Mouse (Mus musculus) ES-E14 (cell line): Measurements from ENCODE around the gene Grap. TPM values are rescaled to one million over a fixed set of nuclear protein-coding genes. Genes with fewer than 3 reads are reported as not detected.

Experiments used
- DNase-seq: peaks from one replicate; pipeline ENCODE4 v3.0.0-alpha.2; 2013; ENCODE audit warnings: low read depth, low spot score
- H3K27ac ChIP-seq: 2 replicates; pipeline ENCODE4 v1.5.1; 2012; ENCODE audit warnings: low read depth, mild to moderate bottlenecking, low read length, moderate library complexity, mixed read lengths; ENCODE audit not compliant: poor library complexity, insufficient read depth, severe bottlenecking
- H3K36me3 ChIP-seq: 2 replicates; pipeline ENCODE4 v1.6.1; 2012; ENCODE audit warnings: mild to moderate bottlenecking, low read length, moderate library complexity, mixed read lengths; ENCODE audit not compliant: control insufficient read depth, poor library complexity, insufficient read depth, severe bottlenecking
- H3K4me1 ChIP-seq, 2 experiments: fragments of 150-350 bp in 1 of 2; sonication (generic) in 1 of 2; 2 replicates each; pipeline ENCODE4 v1.6.1; 2012; ENCODE audit warnings: low read length in 2 of 2, mild to moderate bottlenecking in 1 of 2, mixed read lengths in 1 of 2; ENCODE audit not compliant: control insufficient read depth in 2 of 2, insufficient read depth in 2 of 2, poor library complexity in 1 of 2
- H3K4me3 ChIP-seq, 2 experiments: fragments of 150-350 bp in 1 of 2; sonication (generic) in 1 of 2; 2 replicates each; pipeline ENCODE4 v1.5.1; 2012; ENCODE audit warnings: low read length in 2 of 2, low read depth in 1 of 2, mild to moderate bottlenecking in 1 of 2, mixed read lengths in 1 of 2; ENCODE audit not compliant: insufficient read depth in 1 of 2, poor library complexity in 1 of 2, severe bottlenecking in 1 of 2
- H3K9ac ChIP-seq: 2 replicates; pipeline ENCODE4 v1.6.1; 2012; ENCODE audit warnings: low read depth, mild to moderate bottlenecking, low read length, mixed read lengths; ENCODE audit not compliant: poor library complexity, insufficient read depth, severe bottlenecking
- H3K9me3 ChIP-seq: fragments of 150-350 bp; sonication (generic); 2 replicates; pipeline ENCODE4 v1.6.1; 2012; ENCODE audit warnings: low read depth, mild to moderate bottlenecking, low read length; ENCODE audit not compliant: control insufficient read depth, insufficient read depth
- CHD2 ChIP-seq: IDR thresholded peaks from 2 replicates; pipeline ENCODE4 v1.6.1; 2014; ENCODE audit warnings: mild to moderate bottlenecking, low read depth, low read length, inconsistent platforms
- HCFC1 ChIP-seq: IDR thresholded peaks from 2 replicates; pipeline ENCODE4 v1.6.1; 2012; ENCODE audit warnings: low read length, inconsistent platforms, borderline replicate concordance; ENCODE audit not compliant: insufficient read depth
- MAFK ChIP-seq: IDR thresholded peaks from 2 replicates; pipeline ENCODE4 v1.6.1; 2014; ENCODE audit warnings: mild to moderate bottlenecking, low read depth, low read length, inconsistent platforms; ENCODE audit not compliant: insufficient read depth
- ZC3H11A ChIP-seq: IDR thresholded peaks from 2 replicates; pipeline ENCODE4 v1.6.1; 2012; ENCODE audit warnings: low read depth, mild to moderate bottlenecking, inconsistent platforms, low read length, borderline replicate concordance
- ZNF384 ChIP-seq: IDR thresholded peaks from 2 replicates; pipeline ENCODE4 v1.6.1; 2012; ENCODE audit warnings: low read depth, low read length, inconsistent platforms
- in situ Hi-C, 2 experiments: fragments of 600-800 bp; cut with MboI; formaldehyde crosslinking; loops; one replicate each; pipeline ENCODE4 v1.15.1; 2025; ENCODE audit warnings: low sequenced_read_pairs in 2 of 2, inconsistent platforms in 1 of 2; ENCODE audit not compliant: unreplicated experiment in 2 of 2
- total RNA-seq: library from RNA; depleted of rRNA; stranded (reverse); fragments of 300-350 nt; gene quantifications from 2 replicates; pipeline ENCODE4 v1.2.3, GENCODE M21; 2012

The Grap gene
- total RNA-seq, 1 experiment = 1.5 TPM

- in situ Hi-C loops = no loop called here
- H3K4me1 ChIP-seq = peaks cover 0 to 5% of the 10 kb centered on the region in 2 experiments; a peak in 1 of 4 replicates
- no peak for TF ChIP-seq MAFK
- no peak for TF ChIP-seq ZNF384
- no peak for TF ChIP-seq CHD2
- TF ChIP-seq ZC3H11A = no peak
- no peak for TF ChIP-seq HCFC1
Observed at GRCm38 (mm10) chr11:61657432-61657831, 4.4 kb downstream of the Grap start.

GRCm38 (mm10) chr11:61658360-61658922 is 5.4 kb downstream of the Grap start:
- no peak for DNase-seq
- TF ChIP-seq MAFK (no peak), HCFC1 (no peak), ZNF384 (no peak), CHD2 (no peak), ZC3H11A (no peak)
- no peaks in the 10 kb centered on the region; the same call in 1 of the 2 replicates for H3K36me3 ChIP-seq
- in situ Hi-C loops = no loop called here
- H3K4me3 ChIP-seq = no peak overlapping the region
- H3K4me1 ChIP-seq = peaks cover 0 to 5% of the 10 kb centered on the region in 2 experiments; a peak in 1 of 4 replicates
- H3K9ac ChIP-seq = no peak overlapping the region
- H3K27ac ChIP-seq = no peak overlapping the region
- H3K9me3 ChIP-seq = no peaks in the 10 kb centered on the region

More at GRCm38 (mm10) chr11:61657432-61657831, 4.4 kb downstream of the Grap start:
- H3K4me3 ChIP-seq = no peak overlapping the region
- H3K9ac ChIP-seq = no peak overlapping the region
- no peak for DNase-seq
- no peaks in the 10 kb centered on the region for H3K9me3 ChIP-seq
- no peaks in the 10 kb centered on the region; the same call in 1 of the 2 replicates for H3K36me3 ChIP-seq
- H3K27ac ChIP-seq = no peak overlapping the region

DNA sequence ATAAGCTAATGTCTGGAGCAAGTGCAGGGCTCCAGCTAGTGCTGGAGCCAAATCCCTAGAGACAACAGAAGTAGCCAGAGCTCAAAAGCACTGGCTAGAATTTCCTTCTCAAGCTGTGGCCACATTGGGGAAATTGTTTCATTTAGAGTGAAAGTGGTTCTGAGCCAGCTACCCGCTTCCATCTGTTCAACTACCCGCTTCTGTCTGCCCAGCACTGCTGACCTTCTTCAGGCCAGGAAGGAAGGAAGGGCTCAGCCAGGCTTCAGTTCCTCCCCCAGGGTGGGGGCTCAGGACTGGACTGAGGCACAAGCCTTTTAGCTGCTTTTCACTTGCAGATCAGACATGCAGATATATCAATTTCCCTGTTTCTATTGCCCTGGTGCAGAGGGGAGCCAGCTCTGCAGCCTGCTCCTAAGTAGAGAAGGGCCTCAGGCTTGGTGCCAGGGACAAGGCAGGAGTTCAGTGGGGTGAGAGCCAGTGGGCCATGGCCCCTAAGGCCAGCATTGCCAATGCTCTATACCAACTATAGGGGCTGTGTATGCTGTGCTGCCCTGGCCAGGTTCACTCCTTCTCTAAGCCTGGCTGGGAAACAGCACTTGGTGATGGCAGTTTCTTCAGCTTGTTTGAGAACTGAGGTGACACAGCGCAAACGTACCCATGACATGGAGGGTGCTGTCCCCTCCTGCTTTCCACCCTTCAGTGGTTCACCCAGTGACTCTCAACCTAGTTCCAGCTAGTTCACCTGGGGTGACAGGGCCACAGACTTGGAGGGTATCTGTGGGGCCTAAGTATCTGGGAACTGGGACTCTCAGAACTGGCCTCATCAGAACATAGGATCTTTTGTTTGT is 6.2 kb downstream of the Grap start:
- no peak overlapping the region for H3K27ac ChIP-seq
- in situ Hi-C loops = no loop called here
- no peak overlapping the region for H3K9ac ChIP-seq
- H3K4me3 ChIP-seq = no peak overlapping the region
- no peaks in the 10 kb centered on the region for H3K9me3 ChIP-seq
- peaks cover 0 to 5% of the 10 kb centered on the region in 2 experiments; a peak in 1 of 4 replicates for H3K4me1 ChIP-seq
- TF ChIP-seq CHD2 (no peak), HCFC1 (no peak), ZC3H11A (no peak), MAFK (no peak), ZNF384 (no peak)
- no peak for DNase-seq
- H3K36me3 ChIP-seq = no peaks in the 10 kb centered on the region; the same call in 1 of the 2 replicates

GRCm38 (mm10) chr11:61660001-61660400 is 6.9 kb downstream of the Grap start:
- no peak overlapping the region for H3K4me3 ChIP-seq
- no peaks in the 10 kb centered on the region for H3K9me3 ChIP-seq
- TF ChIP-seq MAFK (no peak), HCFC1 (no peak), ZC3H11A (no peak), CHD2 (no peak), ZNF384 (no peak)
- no peak overlapping the region for H3K27ac ChIP-seq
- in situ Hi-C loops = no loop called here
- H3K9ac ChIP-seq = no peak overlapping the region
- no peaks in the 10 kb centered on the region; the same call in 1 of the 2 replicates for H3K36me3 ChIP-seq
- DNase-seq = no peak
- peaks cover 0 to 5% of the 10 kb centered on the region in 2 experiments; a peak in 1 of 4 replicates for H3K4me1 ChIP-seq
